In genomic region chr4:3090742-3091141, GRCm38 (mm10) we compare ENCODE assay signal across 8 mouse cellular contexts.
DNase-seq lines count a peak whose midpoint lies in the region; ATAC-seq lines count a peak whose summit lies in the region.
"Had no signal": no experiment of that assay in that cellular context is flagged by ENCODE, and none has a peak within 500 bp of the region (broad histone marks: within the 10 kb centered on the region; RNA-seq: fewer than 3 reads in every experiment).

No protein-coding gene starts in this region.

- peak; percentile 3 for DNase-seq in limb, embryonic 11.5 days (ENCODE audit: low spot score)
- no peak for DNase-seq in limb, embryonic 10.5 days (ENCODE audit: low spot score)
- DNase-seq in adipocyte (ENCODE audit: low spot score), result peak; percentile 15
- peak; percentile 25 for DNase-seq in induced T-regulatory cell, adult 2 months (ENCODE audit: low read depth)
- no peak for DNase-seq in cerebellum, adult 8-10 months
- no peak for DNase-seq in frontal cortex, adult 2 months (ENCODE audit: extremely low spot score in 1 of 2, low spot score in 1 of 2)
- DNase-seq: adrenal gland, postnatal 14 days had no signal

- no peak overlapping the region for H3K4me2 ChIP-seq in limb, embryonic 11.5 days (ENCODE audit: low read depth, severe bottlenecking)
- H3K4me2 ChIP-seq in neural tube, embryonic 12.5 days (replicated peaks), result no peak overlapping the region

- peak; percentile 72; the same call in 1 of the 2 replicates for ATAC-seq in limb, embryonic 11.5 days (ENCODE audit: insufficient number of reproducible peaks, low FRiP score, low TSS enrichment, low read depth)
- peak; percentile 65; the same call in 1 of the 2 replicates for ATAC-seq in neural tube, embryonic 12.5 days (ENCODE audit: low FRiP score, low read depth)

- H3K27ac ChIP-seq in limb, embryonic 11.5 days (replicated peaks; ENCODE audit: low read depth, low read length), result no peak overlapping the region
- H3K27ac ChIP-seq in limb, embryonic 10.5 days, result no peak overlapping the region
- H3K27ac ChIP-seq in neural tube, embryonic 12.5 days, result no peak overlapping the region

- no peak overlapping the region for H3K4me3 ChIP-seq in limb, embryonic 11.5 days (ENCODE audit: low read depth, low read length)
- H3K4me3 ChIP-seq in limb, embryonic 10.5 days, result no peak overlapping the region
- H3K4me3 ChIP-seq in neural tube, embryonic 12.5 days, result no peak overlapping the region

- no peaks in the 10 kb centered on the region for H3K27me3 ChIP-seq in limb, embryonic 11.5 days (ENCODE audit: control insufficient read depth, insufficient read depth, low read length)
- H3K27me3 ChIP-seq in limb, embryonic 10.5 days (ENCODE audit: low read depth, poor library complexity, severe bottlenecking), result no peaks in the 10 kb centered on the region
- H3K27me3 ChIP-seq in neural tube, embryonic 12.5 days (replicated peaks), result no peaks in the 10 kb centered on the region

- no peaks in the 10 kb centered on the region for H3K36me3 ChIP-seq in limb, embryonic 11.5 days (ENCODE audit: control insufficient read depth, insufficient read depth, low read length)
- H3K36me3 ChIP-seq in limb, embryonic 10.5 days, result no peaks in the 10 kb centered on the region
- no peaks in the 10 kb centered on the region for H3K36me3 ChIP-seq in neural tube, embryonic 12.5 days

- 80% methylated on average over 9 of the region's 9 CpGs for whole genome bisulfite sequencing in limb, embryonic 11.5 days
- WGBS in limb, embryonic 10.5 days, result 75% methylated on average over 9 of the region's 9 CpGs
- 71% methylated on average over 9 of the region's 9 CpGs for WGBS in neural tube, embryonic 12.5 days

- no peak overlapping the region for H3K9ac ChIP-seq in limb, embryonic 11.5 days (ENCODE audit: low read length)
- no peak overlapping the region for H3K9ac ChIP-seq in neural tube, embryonic 12.5 days

- H3K9me3 ChIP-seq in limb, embryonic 11.5 days (ENCODE audit: control insufficient read depth, low read length), result peaks cover 23% of the 10 kb centered on the region
- peaks cover 26% of the 10 kb centered on the region for H3K9me3 ChIP-seq in limb, embryonic 10.5 days (replicated peaks)
- peaks cover 46% of the 10 kb centered on the region for H3K9me3 ChIP-seq in neural tube, embryonic 12.5 days

- H3K4me1 ChIP-seq in limb, embryonic 11.5 days (ENCODE audit: control insufficient read depth, insufficient read depth, low read length), result no peaks in the 10 kb centered on the region
- H3K4me1 ChIP-seq in limb, embryonic 10.5 days, result no peaks in the 10 kb centered on the region
- H3K4me1 ChIP-seq in neural tube, embryonic 12.5 days, result no peaks in the 10 kb centered on the region

Comparison
In these comparisons a context has a peak if more than half of its experiments do, and no peak if none do; other contexts are left out.
1. DNase-seq: peak in limb, embryonic 11.5 days (single experiment), adipocyte (single experiment) and induced T-regulatory cell, adult 2 months (single experiment); none in limb, embryonic 10.5 days (single experiment), cerebellum, adult 8-10 months (single experiment) and frontal cortex, adult 2 months (0 of 2).